Mouse (Mus musculus) MEL (cell line): Measurements from ENCODE around the gene Zfp385b.

Source experiments
- CTCF ChIP-seq, 3 experiments: IDR thresholded peaks in 2 of 3; conservative IDR thresholded peaks in 1 of 3; 2 replicates each; pipeline ENCODE4 v1.5.1; 2011 to 2012; ENCODE audit warnings: low read length in 3 of 3, low read depth in 2 of 3, mild to moderate bottlenecking in 2 of 3, improper control_type of control experiment in 1 of 3, inconsistent platforms in 1 of 3, mixed read lengths in 1 of 3, moderate library complexity in 1 of 3; ENCODE audit not compliant: control insufficient read depth in 1 of 3, insufficient read depth in 1 of 3, poor library complexity in 1 of 3, severe bottlenecking in 1 of 3
- E2F4 ChIP-seq: IDR thresholded peaks from 2 replicates; pipeline ENCODE4 v1.6.1; 2011; ENCODE audit warnings: low read depth, low read length, improper control_type of control experiment, borderline replicate concordance
- MAX ChIP-seq: IDR thresholded peaks from 2 replicates; pipeline ENCODE4 v1.6.1; 2011; ENCODE audit warnings: low read length, improper control_type of control experiment
- POLR2A ChIP-seq, 2 experiments: IDR thresholded peaks; 2 replicates each; pipeline ENCODE4 v1.6.1; 2011 to 2012; ENCODE audit warnings: low read length in 2 of 2, mild to moderate bottlenecking in 2 of 2, control low read depth in 1 of 2, improper control_type of control experiment in 1 of 2, low read depth in 1 of 2, moderate library complexity in 1 of 2; ENCODE audit not compliant: control insufficient read depth in 1 of 2, insufficient read depth in 1 of 2, poor library complexity in 1 of 2

DNA sequence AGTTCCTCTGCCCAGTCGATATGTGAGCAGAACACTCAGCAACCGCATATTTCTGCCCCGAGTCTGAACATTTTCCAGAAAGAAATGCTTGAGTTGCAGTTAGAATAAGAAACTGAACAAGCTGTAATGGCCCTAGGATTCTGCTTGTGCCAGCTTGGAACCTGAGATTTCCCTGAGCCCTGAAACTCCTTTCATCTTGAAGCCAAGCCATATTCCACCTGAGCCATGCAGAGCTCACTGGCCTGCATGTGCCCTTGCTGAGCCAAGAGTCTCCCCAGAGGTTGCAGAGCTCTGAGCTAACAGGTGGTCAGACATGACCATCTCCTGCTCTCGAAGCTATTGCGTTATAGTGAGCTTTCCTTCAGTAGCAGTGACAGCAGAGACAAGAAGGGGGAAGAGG is 210.0 kb downstream of the Zfp385b start:
- TF ChIP-seq MAX (no peak), E2F4 (no peak), POLR2A (IDR thresholded peaks at IDR 0.05; ENCODE audit: control insufficient read depth in 1 of 2, insufficient read depth in 1 of 2, low read depth in 1 of 2, low read length in 2 of 2, poor library complexity in 1 of 2) (no peak), CTCF (IDR thresholded peaks at IDR 0.05 in 2 of 3, conservative IDR thresholded peaks at IDR 0.05 in 1 of 3; ENCODE audit: control insufficient read depth in 1 of 3, insufficient read depth in 1 of 3, low read depth in 2 of 3, low read length in 3 of 3, poor library complexity in 1 of 3, severe bottlenecking in 1 of 3) (no peak)
